Mouse (Mus musculus) kidney, postnatal 14 days (tissue): Measurements from ENCODE around the gene Slc51a.
A peak's percentile ranks its signal among the peaks of the same experiment; 100 is the strongest.
"Not testable (repeated sequence)": the region's sequence is repeated elsewhere in the genome, so short reads cannot be mapped to it uniquely, and the experiment has no call there.

ENCODE experiments used
- DNase-seq: peaks from one replicate; pipeline ENCODE4 v3.0.0; 2022; ENCODE audit warnings: mixed read lengths

Slc51a gene

GRCm38 (mm10) chr16:32464908-32465307 is 22.8 kb downstream of the Slc51a start:
- DNase-seq, result no peak

- no peak for DNase-seq
These were observed 24.3 kb downstream of the Slc51a start for GRCm38 (mm10) chr16:32463426-32463825.

GRCm38 (mm10) chr16:32462950-32463349 is 24.7 kb downstream of the Slc51a start:
- no peak for DNase-seq

GRCm38 (mm10) chr16:32461713-32462112 is 26.0 kb downstream of the Slc51a start:
- no peak for DNase-seq

GRCm38 (mm10) chr16:32460518-32460917 is 27.2 kb downstream of the Slc51a start:
- DNase-seq, result no peak

GRCm38 (mm10) chr16:32457589-32458386 is 29.9 kb downstream of the Slc51a start:
- DNase-seq, result peak; percentile 85

- no peak for DNase-seq
These were observed 30.9 kb downstream of the Slc51a start for GRCm38 (mm10) chr16:32456761-32457160.

- no peak for DNase-seq
These were observed 31.6 kb downstream of the Slc51a start for GRCm38 (mm10) chr16:32456086-32456485.

- DNase-seq, result no peak
These were observed 33.0 kb downstream of the Slc51a start for GRCm38 (mm10) chr16:32454646-32455045.

- no peak for DNase-seq
These were observed 34.6 kb downstream of the Slc51a start for GRCm38 (mm10) chr16:32453102-32453501.

GRCm38 (mm10) chr16:32450133-32450532 is 37.5 kb downstream of the Slc51a start:
- no peak for DNase-seq

- DNase-seq, result no peak
These were observed 38.0 kb downstream of the Slc51a start for GRCm38 (mm10) chr16:32449665-32450064.

- no peak for DNase-seq
These were observed 41.0 kb downstream of the Slc51a start for GRCm38 (mm10) chr16:32446563-32447138.

- DNase-seq, result peak; percentile 49
These were observed 42.1 kb downstream of the Slc51a start for GRCm38 (mm10) chr16:32445558-32445957.

- DNase-seq, result not testable (repeated sequence)
These were observed 43.1 kb downstream of the Slc51a start for GRCm38 (mm10) chr16:32444615-32445014.

GRCm38 (mm10) chr16:32441432-32441831 is 46.2 kb downstream of the Slc51a start:
- DNase-seq, result no peak

- no peak for DNase-seq
These were observed 50.4 kb downstream of the Slc51a start for GRCm38 (mm10) chr16:32437266-32437665.

- DNase-seq, result no peak
These were observed 51.0 kb downstream of the Slc51a start for GRCm38 (mm10) chr16:32436657-32437056.

- DNase-seq, result no peak
These were observed 53.0 kb downstream of the Slc51a start for GRCm38 (mm10) chr16:32434691-32435090.

- DNase-seq, result no peak
These were observed 53.6 kb downstream of the Slc51a start for GRCm38 (mm10) chr16:32434066-32434465.

GRCm38 (mm10) chr16:32433138-32433537 is 54.5 kb downstream of the Slc51a start:
- DNase-seq, result no peak

GRCm38 (mm10) chr16:32431926-32432325 is 55.8 kb downstream of the Slc51a start:
- DNase-seq, result no peak

GRCm38 (mm10) chr16:32431047-32431591 is 56.6 kb downstream of the Slc51a start:
- no peak for DNase-seq

GRCm38 (mm10) chr16:32430474-32431046 is 57.1 kb downstream of the Slc51a start, which contains the start of gene Pcyt1a:
Gene Pcyt1a, plus strand, starts transcription at chr16:32430921.
- peak; percentile 96 for DNase-seq
